Mouse (Mus musculus): ENCODE data around the gene Rgs13.

DNA sequence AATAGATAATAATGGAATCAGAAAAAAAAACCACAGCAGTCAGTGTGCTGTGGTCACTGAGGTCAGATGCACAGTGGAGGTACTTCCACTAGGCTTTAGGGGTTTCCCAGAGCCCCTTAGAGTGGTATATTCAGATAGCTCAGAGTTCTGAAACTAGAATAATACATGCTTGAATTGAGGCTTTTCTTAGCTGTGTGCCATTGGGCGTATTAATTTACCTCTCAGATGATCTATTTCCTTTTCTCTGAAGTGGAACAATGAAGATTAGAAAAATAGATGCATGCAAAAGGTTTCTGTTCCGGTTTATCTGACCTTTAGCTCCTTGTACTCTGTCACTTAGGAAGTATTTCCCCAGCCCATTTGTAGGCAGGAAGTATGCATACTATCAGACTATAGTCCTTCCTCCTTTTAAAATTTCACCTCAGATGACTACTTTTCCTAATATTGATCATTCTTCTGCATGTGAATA is 3.6 kb downstream of the Rgs13 start:
- TF ChIP-seq POLR2A (IDR thresholded peaks at IDR 0.05; ENCODE audit: low read depth, low read length) (no peak), CTCF (IDR thresholded peaks at IDR 0.05; ENCODE audit: extremely low read depth, insufficient read depth, insufficient read length, insufficient replicate concordance) (no peak)
